Mouse (Mus musculus) forebrain, embryonic 14.5 days (tissue): ENCODE data around the gene Pcnp. TPM values are rescaled to one million over a fixed set of nuclear protein-coding genes. Genes with fewer than 3 reads are reported as not detected.

ENCODE experiments used
- ATAC-seq: fragments of 200-750 bp; cut with Nextera tagmentation; 2 replicates; pipeline ENCODE4 v1.8.0; 2017; ENCODE audit warnings: mild to moderate bottlenecking, moderate library complexity
- DNase-seq: peaks from one replicate; pipeline ENCODE4 v3.0.0-alpha.2; 2015; ENCODE audit warnings: low spot score
- H3K27ac ChIP-seq: fragments of 300-500 bp; sonication (generic); 2 replicates; pipeline ENCODE4 v1.5.1; 2014; ENCODE audit warnings: low read depth, mild to moderate bottlenecking, control low read depth, low read length, moderate library complexity
- H3K27me3 ChIP-seq: fragments of 300-500 bp; sonication (generic); replicated peaks from 2 replicates; pipeline ENCODE4 v1.6.1; 2014; ENCODE audit warnings: low read length, control low read depth, mixed read lengths; ENCODE audit not compliant: control insufficient read depth, insufficient read depth
- H3K36me3 ChIP-seq: fragments of 300-500 bp; sonication (generic); 2 replicates; pipeline ENCODE4 v1.6.1; 2014; ENCODE audit warnings: low read length, control low read depth; ENCODE audit not compliant: control insufficient read depth, insufficient read depth
- H3K4me1 ChIP-seq: fragments of 300-500 bp; sonication (generic); 2 replicates; pipeline ENCODE4 v1.6.1; 2014; ENCODE audit warnings: antibody characterized with exemption, low read length, control low read depth; ENCODE audit not compliant: control insufficient read depth, insufficient read depth
- H3K4me2 ChIP-seq: fragments of 300-500 bp; sonication (generic); 2 replicates; pipeline ENCODE4 v1.6.1; 2014; ENCODE audit warnings: mild to moderate bottlenecking, control low read depth, low read length
- H3K4me3 ChIP-seq: fragments of 300-500 bp; sonication (generic); 2 replicates; pipeline ENCODE4 v1.5.1; 2014; ENCODE audit warnings: low read depth, low read length, control low read depth
- H3K9ac ChIP-seq: fragments of 300-500 bp; sonication (generic); 2 replicates; pipeline ENCODE4 v1.6.1; 2014; ENCODE audit warnings: mild to moderate bottlenecking, low read length, control low read depth, moderate library complexity
- H3K9me3 ChIP-seq: fragments of 300-500 bp; sonication (generic); replicated peaks from 2 replicates; pipeline ENCODE4 v1.6.1; 2016; ENCODE audit warnings: low read length, control low read depth, mixed read lengths; ENCODE audit not compliant: control insufficient read depth
- WGBS: fragments of 180-500 bp; shearing (Covaris S2); extraction: QIAGEN DNeasy Blood & Tissue Kit; methylation state at CpG from one replicate; pipeline ENCODE4 v1.1.7; 2014; 5-methylcytosine and 5-hydroxymethylcytosine counted together
- polyA plus RNA-seq: library from polyadenylated mRNA; unstranded; fragments of >200 nt; fragmentation: Nextera tagmentation; extraction: Ambion mirVana; gene quantifications from 2 replicates; pipeline ENCODE4 v1.2.1, GENCODE M21; 2014

Gene Pcnp
- polyA plus RNA-seq, 1 experiment from 2014 or later, result 252 TPM

DNA sequence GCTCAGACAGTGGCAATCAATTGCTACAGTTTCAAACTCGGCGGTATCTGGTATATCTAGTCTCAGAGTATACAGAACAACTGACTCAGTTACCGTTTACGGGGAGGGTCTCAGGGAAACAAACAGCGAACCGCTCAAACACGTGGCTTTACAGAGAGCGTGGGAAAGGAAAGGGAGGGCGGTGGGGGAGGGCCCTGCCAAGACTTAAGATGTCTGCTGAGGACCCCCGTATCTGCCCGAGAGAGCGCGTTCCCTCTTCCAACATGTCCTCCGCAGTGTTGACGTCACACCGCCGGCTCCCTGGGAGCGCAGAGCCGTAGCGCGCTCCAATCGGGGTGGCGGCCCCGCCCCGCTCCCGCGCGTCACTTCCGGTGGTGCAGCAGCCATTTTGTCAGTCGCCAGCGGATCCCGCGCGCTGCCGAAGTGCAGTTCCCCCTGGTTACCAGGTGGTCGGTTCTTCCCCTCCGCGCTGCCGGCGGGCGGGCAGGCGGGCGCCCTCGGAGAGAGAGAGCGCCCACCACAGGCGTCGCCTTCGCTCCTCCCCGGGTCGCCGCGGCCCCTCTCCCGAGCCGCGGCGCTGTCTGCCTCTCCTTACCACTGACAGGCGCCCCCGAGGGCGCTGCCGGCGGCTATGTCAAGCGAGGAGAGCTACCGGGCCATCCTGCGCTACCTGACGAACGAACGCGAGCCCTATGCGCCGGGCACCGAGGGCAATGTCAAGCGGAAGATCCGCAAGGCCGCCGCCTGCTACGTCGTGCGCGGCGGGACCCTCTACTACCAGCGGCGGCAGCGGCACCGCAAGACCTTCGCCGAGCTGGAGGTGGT is 55.9 kb downstream of the Pcnp start, which contains the start of gene Zbtb11:
Gene Zbtb11, plus strand, starts transcription at position 453 of the 825 bp plus-strand sequence.
- Histone ChIP-seq H3K9ac (peak within 1 kb of the TSS; percentile 83), H3K27me3 (no peaks in the 10 kb centered on the region), H3K9me3 (no peaks in the 10 kb centered on the region), H3K27ac (peak within 1 kb of the TSS; percentile 86), H3K4me1 (peaks cover 11% of the 10 kb centered on the region), H3K4me3 (peak within 1 kb of the TSS; percentile 93), H3K36me3 (peaks cover 41% of the 10 kb centered on the region), H3K4me2 (peak within 1 kb of the TSS; percentile 81)
- ATAC-seq, result peak; percentile 98
- WGBS, result under 1% methylated on average over 72 of the region's 86 CpGs
- peak; percentile 99 for DNase-seq

- DNase-seq, result no peak
- H3K36me3 ChIP-seq, result peaks cover 41% of the 10 kb centered on the region
- H3K9me3 ChIP-seq, result no peaks in the 10 kb centered on the region
- peak overlapping the region; percentile 72 for H3K4me2 ChIP-seq
- peak overlapping the region; percentile 93 for H3K4me3 ChIP-seq
- H3K27me3 ChIP-seq, result no peaks in the 10 kb centered on the region
- no peak overlapping the region for H3K27ac ChIP-seq
- no peak for ATAC-seq
- WGBS, result 58% methylated on average over 10 of the region's 10 CpGs
- H3K4me1 ChIP-seq, result peaks cover 11% of the 10 kb centered on the region
- peak overlapping the region; percentile 40; the same call in 1 of the 2 replicates for H3K9ac ChIP-seq
Measured at GRCm38 (mm10) chr16:55972626-55973201, 56.8 kb downstream of the Pcnp start.

DNA sequence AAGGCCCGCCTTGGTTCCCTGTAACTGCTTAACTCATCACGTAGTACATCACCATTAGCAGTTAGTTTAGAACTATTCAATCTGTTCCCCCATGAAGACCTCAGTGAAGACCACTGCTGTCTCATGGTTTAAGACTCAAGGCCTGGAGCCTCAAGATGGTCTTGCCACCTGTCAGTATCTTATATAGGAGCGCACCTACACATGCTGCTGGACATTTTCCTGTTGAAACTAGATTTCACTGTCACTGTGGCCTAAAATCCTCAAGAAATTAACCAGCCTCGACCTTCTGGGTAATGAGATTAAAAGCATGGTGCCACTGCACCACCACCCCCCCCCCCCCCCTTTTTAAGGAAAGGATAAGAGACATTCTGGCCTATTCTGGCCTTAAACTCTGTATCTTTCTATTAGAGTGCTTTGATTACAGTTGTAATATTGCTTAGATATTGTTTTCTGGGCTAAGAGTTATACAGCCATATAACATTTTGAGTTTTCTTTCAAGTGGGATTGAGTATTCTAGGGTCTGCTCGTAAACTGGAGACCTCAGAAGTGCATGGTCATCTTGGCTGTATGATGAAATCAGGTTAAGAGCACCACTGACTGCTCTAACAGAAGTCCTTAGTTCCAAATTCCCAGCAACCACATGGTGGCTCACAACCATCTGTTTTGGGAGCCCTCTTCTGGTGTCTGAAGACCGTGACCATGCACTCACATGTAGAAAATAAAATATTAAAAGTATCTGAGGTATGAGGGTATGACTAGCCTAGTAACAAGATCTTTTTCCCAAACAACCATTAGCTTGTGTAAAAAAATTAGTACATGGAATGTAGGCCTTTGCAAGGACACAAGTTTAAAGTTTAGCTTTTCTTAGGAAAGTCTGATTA is 57.6 kb downstream of the Pcnp start:
- no peak overlapping the region for H3K4me2 ChIP-seq
- ATAC-seq (no peak), DNase-seq (no peak)
- H3K4me3 ChIP-seq, result no peak overlapping the region
- WGBS, result 77% methylated on average over 6 of the region's 6 CpGs
- H3K9me3 ChIP-seq, result no peaks in the 10 kb centered on the region
- H3K4me1 ChIP-seq, result peaks cover 17% of the 10 kb centered on the region
- H3K9ac ChIP-seq, result no peak overlapping the region
- H3K36me3 ChIP-seq, result peaks cover 44% of the 10 kb centered on the region
- H3K27ac ChIP-seq, result no peak overlapping the region
- no peaks in the 10 kb centered on the region for H3K27me3 ChIP-seq

DNA sequence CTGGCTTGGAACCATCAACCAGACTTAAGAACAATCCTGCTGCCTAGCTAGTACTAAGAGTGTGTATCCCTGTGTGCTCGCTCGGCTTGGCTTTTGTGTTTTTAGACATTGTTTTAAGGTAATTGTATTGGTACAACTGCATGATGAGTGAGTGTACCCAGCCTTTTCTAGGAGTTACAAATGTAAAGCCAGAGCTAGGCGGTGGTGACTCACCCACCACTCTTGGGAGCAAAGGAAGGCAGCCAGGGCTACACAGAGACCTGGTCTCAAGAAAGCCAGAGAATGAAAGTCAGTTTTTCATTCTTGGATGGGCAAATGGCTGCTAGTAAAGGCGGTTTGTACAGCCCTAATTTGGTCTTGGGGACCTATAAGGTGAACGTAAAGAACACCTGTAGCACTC is 59.1 kb downstream of the Pcnp start:
- Histone ChIP-seq H3K4me1 (peaks cover 11% of the 10 kb centered on the region), H3K27me3 (no peaks in the 10 kb centered on the region), H3K9me3 (no peaks in the 10 kb centered on the region), H3K9ac (no peak overlapping the region), H3K4me3 (no peak overlapping the region), H3K27ac (no peak overlapping the region), H3K36me3 (peaks cover 44% of the 10 kb centered on the region), H3K4me2 (no peak overlapping the region)
- DNase-seq (no peak), ATAC-seq (no peak)
- 90% methylated on average over 5 of the region's 5 CpGs for WGBS

DNA sequence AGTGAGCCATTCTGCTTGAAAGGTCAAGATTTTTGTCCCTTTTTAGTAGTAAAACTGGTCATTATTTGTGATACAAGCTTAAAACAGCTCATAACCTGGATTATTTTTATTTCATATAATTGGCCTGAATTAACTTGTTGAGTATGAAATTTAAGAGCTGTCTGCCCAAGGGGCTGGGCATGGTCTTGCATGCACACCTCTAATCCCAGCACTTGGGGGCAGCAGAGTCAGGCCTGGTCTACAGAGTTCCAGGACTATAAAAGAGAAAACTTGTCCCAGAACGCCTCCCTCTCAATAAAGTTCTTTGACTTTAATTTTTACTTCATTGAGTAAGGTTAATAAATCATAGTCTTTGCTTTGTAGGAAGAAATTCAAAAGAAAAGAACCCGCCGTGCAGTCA is 60.4 kb downstream of the Pcnp start:
- H3K4me1 ChIP-seq, result peaks cover 6% of the 10 kb centered on the region
- H3K36me3 ChIP-seq, result peaks cover 44% of the 10 kb centered on the region
- no peak overlapping the region for H3K4me2 ChIP-seq
- no peak overlapping the region for H3K9ac ChIP-seq
- no peak overlapping the region for H3K27ac ChIP-seq
- H3K9me3 ChIP-seq, result no peaks in the 10 kb centered on the region
- WGBS, result 74% methylated on average over 3 of the region's 3 CpGs
- no peak overlapping the region for H3K4me3 ChIP-seq
- no peaks in the 10 kb centered on the region for H3K27me3 ChIP-seq
- DNase-seq (peak; percentile 61), ATAC-seq (no peak)

DNA sequence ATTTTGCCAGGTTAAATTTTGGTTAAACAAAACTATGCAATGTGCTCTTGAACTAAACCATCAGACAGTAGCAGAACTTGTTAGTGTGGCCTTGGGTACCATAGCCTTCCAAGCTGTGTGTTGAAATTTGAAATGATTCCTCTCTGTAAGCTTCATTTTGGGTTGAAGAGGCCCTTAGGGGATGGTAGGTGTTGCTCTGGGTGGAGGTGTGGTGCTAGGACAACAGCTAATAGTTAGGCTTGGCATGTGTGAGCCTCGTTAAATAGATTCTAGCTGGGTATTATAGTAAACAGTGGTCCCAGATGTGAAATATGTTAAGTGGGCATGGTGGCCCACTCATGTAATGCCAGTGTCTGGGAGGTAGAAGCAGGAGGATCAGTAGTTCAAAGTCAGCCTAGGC is 62.3 kb downstream of the Pcnp start:
- ATAC-seq (no peak), DNase-seq (no peak)
- H3K4me1 ChIP-seq, result peaks cover 6% of the 10 kb centered on the region
- no peak overlapping the region for H3K27ac ChIP-seq
- no peaks in the 10 kb centered on the region for H3K9me3 ChIP-seq
- peaks cover 38% of the 10 kb centered on the region for H3K36me3 ChIP-seq
- WGBS, result 14% methylated on average over 1 of the region's 1 CpGs
- no peaks in the 10 kb centered on the region for H3K27me3 ChIP-seq
- peak overlapping the region; percentile 89 for H3K4me3 ChIP-seq
- H3K9ac ChIP-seq, result peak overlapping the region; percentile 93
- peak overlapping the region; percentile 91 for H3K4me2 ChIP-seq

DNA sequence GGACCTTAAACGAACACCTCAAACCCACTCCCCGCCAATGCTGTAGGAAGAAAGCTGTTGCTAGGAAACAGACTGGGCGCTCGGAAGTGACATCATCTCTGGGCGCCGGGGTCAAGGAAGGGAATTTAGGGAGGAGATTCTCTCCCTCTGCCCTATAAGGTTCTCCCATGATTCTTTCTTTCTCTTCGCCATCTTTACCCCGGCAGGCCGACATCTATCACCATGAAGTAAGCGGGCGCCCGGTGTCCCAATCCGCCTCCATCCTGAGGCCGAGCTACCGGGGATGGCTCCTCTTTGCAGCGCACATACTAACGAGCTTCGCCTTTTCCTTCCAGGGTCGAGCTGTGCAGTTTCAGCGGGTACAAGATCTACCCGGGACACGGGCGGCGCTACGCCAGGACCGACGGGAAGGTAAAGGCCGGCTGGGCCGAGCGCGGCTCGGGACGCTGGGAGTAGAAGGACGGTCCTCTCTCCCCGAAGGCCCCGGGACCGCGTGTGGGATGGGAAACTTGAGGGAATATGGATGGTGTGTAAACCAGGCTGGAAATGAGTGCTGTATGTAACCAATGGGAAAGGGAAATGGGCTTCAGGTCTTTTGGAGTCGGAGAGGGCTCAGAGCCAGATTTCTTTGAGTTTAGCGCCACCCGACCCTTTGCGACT is 63.2 kb downstream of the Pcnp start, which contains the start of gene Rpl24:
Gene Rpl24, plus strand, starts transcription at position 64 of the 660 bp plus-strand sequence.
- H3K9ac ChIP-seq, result peak within 1 kb of the TSS; percentile 93
- peak within 1 kb of the TSS; percentile 89 for H3K4me3 ChIP-seq
- no peaks in the 10 kb centered on the region for H3K9me3 ChIP-seq
- H3K27me3 ChIP-seq, result no peaks in the 10 kb centered on the region
- peak; percentile 95 for ATAC-seq
- WGBS, result under 1% methylated on average over 42 of the region's 42 CpGs
- peak within 1 kb of the TSS; percentile 89 for H3K27ac ChIP-seq
- peak; percentile 98 for DNase-seq
- H3K4me1 ChIP-seq, result peaks cover 6% of the 10 kb centered on the region
- H3K4me2 ChIP-seq, result peak within 1 kb of the TSS; percentile 91
- peaks cover 30% of the 10 kb centered on the region for H3K36me3 ChIP-seq
